Mouse (Mus musculus) urinary bladder, postnatal 14 days (tissue): ENCODE results near the gene Tmprss6.

Experiments used
- DNase-seq: peaks from one replicate; pipeline ENCODE4 v3.0.0; 2021; ENCODE audit warnings: low spot score

Tmprss6 gene

GRCm38 (mm10) chr15:78447121-78447520 is 21.3 kb downstream of the Tmprss6 start:
- DNase-seq = no peak

DNA sequence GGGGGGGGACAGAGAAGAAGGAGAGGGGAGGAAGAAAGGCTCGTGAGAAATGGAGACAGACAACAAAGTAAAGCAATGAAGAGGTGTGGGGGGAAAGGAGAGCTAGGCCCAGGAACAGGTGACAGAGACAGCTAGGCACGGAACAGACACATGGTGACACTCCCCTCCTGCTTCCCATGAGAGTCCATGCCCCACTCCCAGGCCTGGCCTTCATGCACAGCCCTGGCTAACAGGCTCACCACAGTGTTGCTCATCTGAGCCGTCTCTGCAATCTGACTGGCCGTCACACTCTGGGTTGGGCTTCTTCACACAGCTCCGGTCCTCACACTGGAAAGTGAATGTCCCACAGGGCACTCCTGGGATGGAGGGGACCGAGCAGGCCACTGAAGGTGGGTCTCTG is 24.6 kb downstream of the Tmprss6 start:
- no peak for DNase-seq

- DNase-seq = no peak
These were observed 26.2 kb downstream of the Tmprss6 start for GRCm38 (mm10) chr15:78442231-78442630.

DNA sequence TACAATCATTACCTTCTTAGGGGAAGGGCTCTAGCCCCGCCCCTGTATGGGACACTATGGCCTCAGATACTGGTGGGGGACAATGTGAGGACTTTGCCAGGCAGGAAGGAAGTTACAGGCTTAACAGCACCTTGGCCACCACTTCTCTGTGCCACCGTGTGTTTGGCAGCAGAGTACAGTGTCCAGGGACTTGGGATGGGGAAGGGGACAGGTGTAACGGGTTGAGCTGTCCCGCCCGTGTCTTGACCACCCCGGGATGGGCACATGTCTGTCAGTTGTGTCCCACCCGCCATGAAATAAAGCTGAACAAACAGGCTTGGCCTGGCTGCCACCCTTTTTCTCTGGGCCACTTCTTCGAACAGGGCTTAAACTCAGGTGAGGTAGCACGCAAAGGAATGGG is 29.5 kb downstream of the Tmprss6 start:
- DNase-seq = no peak

- no peak for DNase-seq
These were observed 29.9 kb downstream of the Tmprss6 start for GRCm38 (mm10) chr15:78438505-78438904.

DNA sequence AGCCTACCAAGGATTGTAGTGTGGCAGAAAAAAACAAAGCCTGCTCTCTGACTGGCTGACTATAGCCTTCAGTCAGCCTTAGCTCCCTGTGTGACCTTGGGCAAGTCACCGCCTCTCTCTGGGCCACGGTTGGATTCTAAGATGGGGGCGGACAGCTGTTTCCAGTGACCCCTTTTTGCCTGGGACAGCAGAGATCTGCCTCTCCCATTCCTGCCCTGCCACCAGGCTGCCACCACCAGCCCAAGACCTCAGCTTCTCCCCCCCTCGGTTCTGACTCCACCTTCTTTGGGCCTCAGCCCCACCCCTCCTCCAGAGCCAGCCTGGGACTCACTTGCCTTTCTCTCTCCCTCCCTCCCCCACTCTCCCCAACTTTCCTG is 30.4 kb downstream of the Tmprss6 start:
- no peak for DNase-seq

GRCm38 (mm10) chr15:78437237-78438017 is 31.0 kb downstream of the Tmprss6 start:
- peak; percentile 71 for DNase-seq

DNA sequence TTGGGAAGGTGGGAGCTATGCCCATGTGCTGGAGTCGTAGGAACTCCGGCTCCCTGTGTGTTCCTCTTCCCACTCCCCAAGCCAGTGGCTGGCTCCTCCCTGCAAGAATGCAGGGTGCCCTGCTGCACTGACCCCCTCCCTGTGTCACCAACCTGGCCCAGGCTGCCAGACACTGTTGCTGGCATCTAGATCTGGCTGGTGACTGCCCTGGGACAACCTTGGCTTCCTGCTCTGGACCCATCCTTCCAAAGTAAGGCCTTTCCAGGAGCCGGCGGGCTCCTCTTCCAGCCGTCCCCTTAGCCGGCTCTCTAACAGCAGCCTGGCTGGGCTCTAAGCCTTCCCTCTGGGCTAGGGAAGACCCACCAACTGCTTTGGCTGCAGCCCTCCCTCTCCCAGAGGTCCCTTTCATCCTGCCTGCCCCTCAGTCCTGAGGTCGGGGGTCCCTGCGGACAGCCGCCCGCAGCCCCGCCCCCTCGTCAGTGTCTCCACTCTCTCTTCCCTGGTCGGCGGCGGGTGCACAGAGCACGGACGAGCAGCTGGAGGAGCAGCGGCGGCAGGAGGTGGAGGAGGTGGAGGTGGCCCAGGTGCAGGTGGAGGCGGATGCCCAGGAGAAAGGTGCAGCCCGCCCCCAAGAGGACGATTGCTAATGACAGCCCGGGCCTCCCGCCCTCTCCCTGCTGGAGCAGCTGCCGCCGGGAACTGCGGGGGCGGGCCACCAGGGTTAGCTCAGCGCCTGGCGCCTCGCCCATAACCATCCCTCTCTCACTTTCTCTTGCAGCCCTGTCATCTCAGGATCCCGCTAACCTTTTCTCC is 31.8 kb downstream of the Tmprss6 start:
- DNase-seq = peak; percentile 91

GRCm38 (mm10) chr15:78435681-78436080 is 32.8 kb downstream of the Tmprss6 start:
- no peak for DNase-seq

DNA sequence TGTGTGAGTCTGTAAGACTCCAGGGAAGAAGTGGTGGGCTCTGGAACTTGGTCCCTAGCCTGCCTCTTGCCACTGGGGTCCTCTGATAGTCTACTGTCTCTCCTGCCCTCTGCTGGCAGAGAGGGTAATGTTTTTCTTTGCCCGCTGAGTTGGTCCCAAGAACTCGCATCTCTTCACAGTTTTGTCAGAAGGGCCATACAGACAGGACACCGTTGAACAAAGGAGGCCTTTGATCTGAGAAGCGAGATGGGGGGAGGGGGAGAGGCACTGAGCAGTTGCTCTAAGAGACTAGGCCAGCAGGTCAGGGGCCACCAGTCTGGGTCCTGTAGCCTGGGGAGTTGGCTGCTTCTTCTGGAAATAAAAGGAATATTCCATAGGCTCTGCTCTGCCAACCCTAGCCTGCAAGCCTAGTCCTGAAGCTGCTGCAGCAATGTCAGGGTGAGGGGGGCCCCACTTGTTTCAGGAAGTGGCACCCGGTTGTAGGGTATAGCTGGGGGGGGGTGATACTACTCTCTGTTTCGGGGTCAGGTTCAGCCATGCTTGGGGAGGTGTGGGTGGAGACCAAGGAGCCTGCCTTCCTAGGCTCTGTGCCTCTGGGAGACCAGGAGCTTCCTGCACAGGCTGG is 33.4 kb downstream of the Tmprss6 start:
- DNase-seq = no peak

GRCm38 (mm10) chr15:78431541-78432121 is 36.8 kb downstream of the Tmprss6 start:
- no peak for DNase-seq

GRCm38 (mm10) chr15:78430874-78431273 is 37.6 kb downstream of the Tmprss6 start:
- no peak for DNase-seq

DNA sequence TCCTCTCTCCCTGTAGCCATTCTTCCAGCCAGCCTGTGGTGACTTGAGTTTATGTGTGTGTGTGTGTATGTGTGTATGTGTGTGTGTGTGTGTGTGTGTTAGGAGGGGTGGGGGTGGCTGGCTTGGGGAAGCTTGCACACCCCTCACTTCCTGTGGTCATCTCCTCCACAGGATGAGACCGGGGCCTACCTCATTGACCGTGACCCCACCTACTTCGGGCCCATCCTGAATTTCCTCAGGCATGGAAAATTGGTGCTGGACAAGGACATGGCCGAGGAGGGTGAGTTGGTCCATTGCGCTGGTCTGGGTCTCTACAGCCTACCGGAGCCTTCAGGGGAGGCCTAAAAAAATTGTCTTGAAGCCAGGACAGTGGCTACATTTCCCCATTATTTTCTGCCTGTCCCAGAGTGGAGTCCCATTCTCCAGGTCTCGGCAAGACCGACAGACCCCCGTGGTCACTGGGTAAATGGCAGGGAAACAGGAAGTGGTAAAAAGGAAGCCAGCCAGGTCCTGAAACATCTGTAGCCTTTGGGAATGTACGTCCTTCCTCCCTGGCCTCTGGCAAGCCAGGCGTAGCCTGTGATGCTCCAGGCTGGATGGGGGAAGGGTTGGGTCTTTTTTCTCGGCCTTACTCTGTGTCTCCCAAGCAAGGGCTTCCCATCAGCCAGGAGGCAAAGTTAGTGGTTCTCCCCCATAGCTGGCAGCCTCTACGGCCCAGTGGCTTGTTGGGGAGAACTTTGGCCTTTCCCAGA is 38.4 kb downstream of the Tmprss6 start:
- no peak for DNase-seq

GRCm38 (mm10) chr15:78429139-78429459 is 39.3 kb downstream of the Tmprss6 start:
- DNase-seq = no peak

DNA sequence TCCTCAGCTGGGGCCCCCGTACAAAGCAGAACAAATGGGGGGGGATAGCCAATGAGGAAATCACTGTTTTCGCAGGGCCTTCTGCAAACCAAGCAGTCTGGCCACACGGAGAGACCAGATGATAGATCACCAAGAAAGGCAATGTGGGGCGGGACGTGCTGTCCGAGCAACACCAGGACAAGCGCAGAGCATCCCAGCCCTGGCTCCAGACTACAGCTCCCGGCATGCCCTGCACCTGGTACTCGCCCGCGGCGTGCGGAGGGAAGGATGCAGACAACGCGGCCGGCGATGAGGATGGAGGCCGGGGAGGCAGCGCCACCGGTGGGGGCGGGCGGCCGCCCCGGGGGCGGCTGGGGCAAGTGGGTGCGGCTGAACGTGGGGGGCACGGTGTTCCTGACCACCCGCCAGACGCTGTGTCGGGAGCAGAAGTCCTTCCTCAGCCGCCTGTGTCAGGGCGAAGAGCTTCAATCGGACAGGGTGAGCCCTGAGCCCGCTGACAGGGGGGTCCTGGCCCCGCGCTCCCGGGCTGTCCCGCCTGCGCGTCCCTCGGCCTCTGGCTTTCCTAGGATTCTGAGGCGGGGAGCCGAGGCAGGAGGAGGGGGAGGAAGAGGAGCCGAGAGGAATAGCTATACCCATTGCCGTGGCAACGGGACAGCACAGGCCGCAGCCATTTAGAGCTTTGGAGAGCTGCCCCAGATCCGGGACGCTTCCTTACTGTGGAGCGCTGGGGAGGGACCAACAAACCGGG is 39.9 kb downstream of the Tmprss6 start, which contains the start of gene Kctd17:
Kctd17 (plus strand) TSS at position 174 of the 748 bp plus-strand sequence.
- peak; percentile 82 for DNase-seq

DNA sequence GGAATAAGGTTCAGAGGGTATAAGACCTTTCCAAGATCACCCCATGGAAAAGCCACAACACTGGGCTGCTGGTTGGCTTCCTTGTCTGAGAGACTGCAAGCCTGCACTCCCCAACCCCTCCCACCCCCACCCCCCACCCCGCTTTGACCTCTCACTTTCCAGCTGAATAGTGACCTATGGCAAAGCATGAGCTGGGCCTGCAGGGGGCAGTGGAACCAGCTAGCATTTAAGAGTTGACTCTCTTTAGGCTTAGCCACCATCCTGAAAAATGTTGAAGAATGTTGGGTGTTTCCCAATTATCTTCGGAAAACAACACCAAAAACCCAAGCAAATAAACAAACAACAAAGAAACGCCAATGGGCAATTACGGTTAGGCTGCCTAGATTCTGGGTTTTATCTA is 43.2 kb downstream of the Tmprss6 start:
- no peak for DNase-seq

- DNase-seq = no peak
These were observed 43.9 kb downstream of the Tmprss6 start for GRCm38 (mm10) chr15:78424507-78424906.

DNA sequence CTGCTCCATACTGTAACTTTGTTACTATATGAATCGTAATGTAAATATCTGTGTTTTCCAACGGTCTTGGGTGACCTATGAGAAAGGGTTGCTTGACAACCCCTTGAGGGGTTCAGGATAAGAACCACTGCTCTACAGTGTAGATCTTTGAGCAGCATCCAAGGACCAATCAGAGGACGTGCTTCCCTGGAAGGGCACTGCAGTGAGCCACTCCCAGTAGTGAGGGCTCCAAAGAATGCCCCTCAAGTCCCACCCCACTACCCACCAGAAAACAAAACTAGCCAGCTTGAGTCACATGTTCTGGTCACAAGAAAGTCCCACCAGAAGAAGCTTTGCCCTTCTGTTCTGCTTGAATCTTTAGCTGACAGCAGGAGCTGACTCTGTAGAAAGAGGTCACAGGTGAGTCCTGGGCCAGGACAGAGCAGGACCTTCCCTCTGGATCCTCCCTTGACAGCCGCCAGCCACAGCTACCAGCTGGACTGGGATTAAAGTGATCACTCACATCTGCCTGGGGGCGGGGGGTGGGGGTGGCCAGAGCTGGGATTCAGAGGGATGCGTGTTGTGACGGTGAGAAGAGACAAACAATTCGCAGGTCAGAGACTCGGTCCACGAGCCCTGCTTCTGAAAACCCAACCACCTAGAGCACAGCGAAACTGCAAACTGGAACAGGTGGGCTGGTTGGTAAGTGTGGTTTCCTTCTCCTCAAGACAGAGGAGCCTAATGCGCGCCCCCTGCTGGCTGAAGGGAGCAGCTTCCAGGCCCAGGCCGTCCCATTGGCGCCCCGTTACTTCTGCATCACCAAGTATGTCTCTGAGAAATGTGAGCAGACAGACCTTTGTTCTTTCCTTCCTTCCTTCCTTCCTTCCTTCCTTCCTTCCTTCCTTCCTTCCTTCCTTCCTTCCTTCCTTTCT is 46.1 kb downstream of the Tmprss6 start:
- DNase-seq = peak; percentile 89

- DNase-seq = no peak
These were observed 48.0 kb downstream of the Tmprss6 start for GRCm38 (mm10) chr15:78420395-78420794.

- DNase-seq = peak; percentile 69
These were observed 51.5 kb downstream of the Tmprss6 start for GRCm38 (mm10) chr15:78416937-78417336.
